Mouse (Mus musculus) kidney, adult 2 months (tissue): ENCODE data around the gene Csrp2. TPM values are rescaled to one million over a fixed set of nuclear protein-coding genes. Genes with fewer than 3 reads are reported as not detected.

Experiments
- DNase-seq: peaks from one replicate; pipeline ENCODE4 v3.0.0; 2021
- H3K27ac ChIP-seq: fragments of 200-500 bp; 2 replicates; pipeline ENCODE4 v1.5.1; 2012; ENCODE audit warnings: low read depth, low read length, control low read depth, inconsistent platforms; ENCODE audit not compliant: insufficient read depth
- H3K27me3 ChIP-seq: fragments of 200-500 bp; replicated peaks from 2 replicates; pipeline ENCODE4 v1.6.1; 2012; ENCODE audit warnings: mild to moderate bottlenecking, moderate library complexity, low read length, inconsistent platforms; ENCODE audit not compliant: control insufficient read depth, insufficient read depth
- H3K36me3 ChIP-seq: fragments of 200-500 bp; 2 replicates; pipeline ENCODE4 v1.6.1; 2012; ENCODE audit warnings: mild to moderate bottlenecking, moderate library complexity, low read length, inconsistent platforms; ENCODE audit not compliant: control insufficient read depth, insufficient read depth
- H3K4me1 ChIP-seq: fragments of 200-500 bp; 2 replicates; pipeline ENCODE4 v1.6.1; 2011; ENCODE audit warnings: low read length; ENCODE audit not compliant: control insufficient read depth, insufficient read depth
- H3K4me3 ChIP-seq: fragments of 200-500 bp; 2 replicates; pipeline ENCODE4 v1.5.1; 2011; ENCODE audit warnings: mild to moderate bottlenecking, low read depth, low read length, control low read depth; ENCODE audit not compliant: insufficient read depth
- CTCF ChIP-seq: fragments of 200-500 bp; conservative IDR thresholded peaks from 2 replicates; pipeline ENCODE4 v1.5.1; 2011; ENCODE audit warnings: low read depth, mild to moderate bottlenecking, control low read depth, low read length, moderate library complexity, mixed read lengths; ENCODE audit not compliant: insufficient read depth, insufficient read length
- POLR2A ChIP-seq: fragments of 200-500 bp; IDR thresholded peaks from one replicate; pipeline ENCODE4 v1.6.1; 2011; ENCODE audit warnings: low read depth, low read length, control low read depth
- WGBS: fragments of 180-500 bp; shearing (Covaris S2); methylation state at CpG from one replicate; pipeline ENCODE4 v1.1.7; 2018; 5-methylcytosine and 5-hydroxymethylcytosine counted together
- polyA plus RNA-seq: library from polyadenylated mRNA; depleted of rRNA; stranded (reverse); fragments of >200 nt; gene quantifications from 2 replicates; pipeline ENCODE4 v1.2.3, GENCODE M21; 2012

The Csrp2 gene
- polyA plus RNA-seq, 1 experiment: 193 TPM

- Histone ChIP-seq H3K36me3 (no peaks in the 10 kb centered on the region), H3K4me3 (no peak overlapping the region), H3K4me1 (peaks cover 9% of the 10 kb centered on the region), H3K27ac (no peak overlapping the region), H3K27me3 (no peaks in the 10 kb centered on the region)
- DNase-seq: no peak
- TF ChIP-seq CTCF: no peak
- no peak for TF ChIP-seq POLR2A
Measured at GRCm38 (mm10) chr10:110882701-110883100, 36.9 kb upstream of the Csrp2 start.

- Histone ChIP-seq H3K4me3 (no peak overlapping the region), H3K27me3 (no peaks in the 10 kb centered on the region), H3K36me3 (no peaks in the 10 kb centered on the region), H3K4me1 (no peaks in the 10 kb centered on the region), H3K27ac (no peak overlapping the region)
- TF ChIP-seq POLR2A: no peak
- no peak for TF ChIP-seq CTCF
- DNase-seq: no peak
- WGBS: 68% methylated on average over 7 of the region's 7 CpGs
Measured at GRCm38 (mm10) chr10:110890656-110891272, 28.8 kb upstream of the Csrp2 start.

- DNase-seq: no peak
- no peak overlapping the region for H3K27ac ChIP-seq
- TF ChIP-seq POLR2A: no peak
- TF ChIP-seq CTCF: no peak
Measured at GRCm38 (mm10) chr10:110899744-110900501, 19.7 kb upstream of the Csrp2 start.

GRCm38 (mm10) chr10:110903862-110904261 is 15.7 kb upstream of the Csrp2 start:
- H3K27me3 ChIP-seq: no peaks in the 10 kb centered on the region
- H3K36me3 ChIP-seq: no peaks in the 10 kb centered on the region
- 97% methylated on average over 3 of the region's 3 CpGs for WGBS
- no peak overlapping the region for H3K27ac ChIP-seq
- TF ChIP-seq POLR2A (no peak), CTCF (no peak)
- H3K4me3 ChIP-seq: no peak overlapping the region
- no peak for DNase-seq
- H3K4me1 ChIP-seq: no peaks in the 10 kb centered on the region

More at GRCm38 (mm10) chr10:110899744-110900501, 19.7 kb upstream of the Csrp2 start:
- 68% methylated on average over 13 of the region's 13 CpGs for WGBS
- no peaks in the 10 kb centered on the region for H3K36me3 ChIP-seq
- no peak overlapping the region for H3K4me3 ChIP-seq
- H3K4me1 ChIP-seq: no peaks in the 10 kb centered on the region
- no peaks in the 10 kb centered on the region for H3K27me3 ChIP-seq

GRCm38 (mm10) chr10:110916666-110917344 is 2.8 kb upstream of the Csrp2 start:
- no peak for DNase-seq
- 85% methylated on average over 11 of the region's 11 CpGs for WGBS
- Histone ChIP-seq H3K36me3 (no peaks in the 10 kb centered on the region), H3K4me1 (peaks cover 4% of the 10 kb centered on the region), H3K4me3 (no peak overlapping the region), H3K27ac (no peak overlapping the region), H3K27me3 (no peaks in the 10 kb centered on the region)
- TF ChIP-seq CTCF: no peak
- TF ChIP-seq POLR2A: no peak

GRCm38 (mm10) chr10:110917521-110917920 is 2.1 kb upstream of the Csrp2 start:
- H3K36me3 ChIP-seq: no peaks in the 10 kb centered on the region
- peaks cover 9% of the 10 kb centered on the region for H3K4me1 ChIP-seq
- no peak for DNase-seq
- no peaks in the 10 kb centered on the region for H3K27me3 ChIP-seq
- no peak overlapping the region for H3K4me3 ChIP-seq
- 99% methylated on average over 6 of the region's 6 CpGs for WGBS
- no peak for TF ChIP-seq CTCF
- TF ChIP-seq POLR2A: no peak
- no peak overlapping the region for H3K27ac ChIP-seq
